Mouse (Mus musculus) E14TG2a.4 (cell line): ENCODE measurements around the gene Dnah6.

ENCODE experiments used
- CTCF ChIP-seq: conservative IDR thresholded peaks from 2 replicates; pipeline ENCODE4 v1.5.1; 2014; ENCODE audit warnings: low read length
- NANOG ChIP-seq: IDR thresholded peaks from 2 replicates; pipeline ENCODE4 v1.6.1; 2014; ENCODE audit warnings: borderline replicate concordance, low read length, mixed read lengths

GRCm38 (mm10) chr6:73143403-73143802 lies 78.0 kb downstream of the Dnah6 start:
- TF ChIP-seq CTCF (peak; percentile 53), NANOG (no peak)
